Mouse (Mus musculus): ENCODE results near the gene Tmem214. TPM values are rescaled to one million over a fixed set of nuclear protein-coding genes. Genes with fewer than 3 reads are reported as not detected.

Gene Tmem214
- polyA plus RNA-seq (2012; rRNA removed) = 85.7 and 86.6 TPM in 2 replicates

- WGBS = 95% methylated on average over 3 of the region's 3 CpGs
Measured at GRCm38 (mm10) chr5:30867712-30868111, at the start of gene Tmem214. Gene Tmem214 (plus strand): TSS chr5:30868012.

DNA sequence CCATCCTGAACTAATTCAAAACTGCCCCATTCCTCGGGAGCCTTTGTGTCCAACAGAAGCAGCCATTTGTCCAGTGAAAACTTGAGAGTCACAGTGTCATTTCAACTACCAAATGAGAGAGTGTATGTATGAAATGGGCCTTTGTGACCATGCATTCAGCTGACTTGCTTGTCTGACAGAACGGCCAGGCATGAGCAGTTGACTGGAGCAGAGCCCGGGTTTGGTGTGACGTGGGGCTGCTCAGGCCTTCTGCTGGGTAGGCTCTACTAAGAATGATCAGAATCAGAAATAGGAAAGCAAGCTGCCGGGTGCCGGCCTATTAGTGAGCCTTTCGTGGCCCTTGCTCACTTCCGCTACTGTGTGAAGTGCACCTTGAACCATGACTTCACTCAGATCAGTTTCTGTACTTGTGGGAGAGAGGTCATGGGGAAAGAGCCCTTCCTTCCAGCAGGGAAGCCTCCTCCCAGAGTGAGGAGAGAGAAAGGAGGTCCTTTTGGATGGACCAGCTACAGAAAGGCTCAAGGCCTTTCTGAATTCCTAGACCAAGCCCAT is 49.0 kb upstream of the Tmem214 start:
- no peak for TF ChIP-seq CTCF (IDR thresholded peaks at IDR 0.05; ENCODE audit: insufficient read depth, low read length)
- TF ChIP-seq POLR2A (IDR thresholded peaks at IDR 0.05; ENCODE audit: borderline replicate concordance, extremely low read depth, low read depth, low read length) = no peak
- Histone ChIP-seq H3K4me1 (ENCODE audit: control insufficient read depth, insufficient read depth, low read length) (peaks cover 7% of the 10 kb centered on the region; the same call in 1 of the 2 replicates), H3K4me3 (replicated peaks; ENCODE audit: extremely low read depth, low read depth, low read length) (no peak overlapping the region)
- WGBS = 90% methylated on average over 8 of the region's 8 CpGs
- DNase-seq = no peak

More at GRCm38 (mm10) chr5:30867712-30868111, at the start of gene Tmem214:
- Histone ChIP-seq H3K4me3 (replicated peaks; ENCODE audit: extremely low read depth, low read depth, low read length) (no peak within 1 kb of the TSS), H3K4me1 (ENCODE audit: control insufficient read depth, insufficient read depth, low read length) (peaks cover 7% of the 10 kb centered on the region)
- no peak for DNase-seq
- no peak for TF ChIP-seq CTCF (IDR thresholded peaks at IDR 0.05; ENCODE audit: insufficient read depth, low read length)
- TF ChIP-seq POLR2A (IDR thresholded peaks at IDR 0.05; ENCODE audit: borderline replicate concordance, extremely low read depth, low read depth, low read length) = no peak

DNA sequence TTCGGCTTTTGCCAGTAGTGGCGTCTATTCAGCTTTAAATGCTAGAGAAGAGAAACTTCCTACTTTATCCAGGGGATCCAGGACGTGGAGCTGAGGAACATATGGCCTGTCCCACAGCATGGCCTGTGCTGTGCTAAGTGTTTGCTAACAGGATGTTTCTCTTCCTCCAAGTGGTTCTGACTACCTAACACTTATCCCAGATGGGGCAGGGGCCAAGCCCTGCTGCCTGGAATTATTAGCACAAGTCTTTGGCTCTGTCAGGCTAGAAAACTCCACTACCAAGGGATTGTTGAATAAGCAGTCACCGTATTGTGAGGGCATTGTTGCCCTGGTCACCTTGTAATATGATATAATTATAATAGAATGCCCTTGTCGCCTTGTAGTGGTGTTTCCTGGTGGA is 45.1 kb upstream of the Tmem214 start:
- Histone ChIP-seq H3K4me1 (ENCODE audit: control insufficient read depth, insufficient read depth, low read length) (peaks cover 3% of the 10 kb centered on the region; the same call in 1 of the 2 replicates), H3K4me3 (replicated peaks; ENCODE audit: extremely low read depth, low read depth, low read length) (no peak overlapping the region)
- WGBS = 62% methylated on average over 5 of the region's 5 CpGs
- no peak for DNase-seq
- no peak for TF ChIP-seq CTCF (IDR thresholded peaks at IDR 0.05; ENCODE audit: insufficient read depth, low read length)
- TF ChIP-seq POLR2A (IDR thresholded peaks at IDR 0.05; ENCODE audit: borderline replicate concordance, extremely low read depth, low read depth, low read length) = no peak

DNA sequence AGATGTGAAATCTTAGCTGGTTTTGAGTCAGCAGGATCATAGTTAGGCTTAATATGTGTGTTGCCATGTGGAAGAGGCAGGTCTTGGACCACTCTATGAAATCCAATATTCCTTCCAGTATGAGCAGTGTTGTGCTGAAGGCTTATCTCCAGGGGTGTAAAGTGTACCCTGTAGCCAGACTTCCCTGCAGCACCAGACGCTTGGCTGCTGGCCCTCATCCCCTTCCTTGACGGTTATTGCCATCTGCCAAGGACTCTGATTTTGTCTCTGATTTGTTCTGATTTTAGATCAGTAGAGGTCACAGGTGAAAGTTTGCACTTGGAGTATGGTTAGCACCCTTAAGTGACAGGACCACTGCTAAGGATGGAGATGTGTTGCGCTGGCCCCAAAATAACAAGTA is 44.7 kb upstream of the Tmem214 start:
- 79% methylated on average over 3 of the region's 3 CpGs for WGBS
- TF ChIP-seq POLR2A (IDR thresholded peaks at IDR 0.05; ENCODE audit: borderline replicate concordance, extremely low read depth, low read depth, low read length) (no peak), CTCF (IDR thresholded peaks at IDR 0.05; ENCODE audit: insufficient read depth, low read length) (no peak)
- no peak for DNase-seq
- Histone ChIP-seq H3K4me1 (ENCODE audit: control insufficient read depth, insufficient read depth, low read length) (peaks cover 3% of the 10 kb centered on the region; the same call in 1 of the 2 replicates), H3K4me3 (replicated peaks; ENCODE audit: extremely low read depth, low read depth, low read length) (no peak overlapping the region)

DNA sequence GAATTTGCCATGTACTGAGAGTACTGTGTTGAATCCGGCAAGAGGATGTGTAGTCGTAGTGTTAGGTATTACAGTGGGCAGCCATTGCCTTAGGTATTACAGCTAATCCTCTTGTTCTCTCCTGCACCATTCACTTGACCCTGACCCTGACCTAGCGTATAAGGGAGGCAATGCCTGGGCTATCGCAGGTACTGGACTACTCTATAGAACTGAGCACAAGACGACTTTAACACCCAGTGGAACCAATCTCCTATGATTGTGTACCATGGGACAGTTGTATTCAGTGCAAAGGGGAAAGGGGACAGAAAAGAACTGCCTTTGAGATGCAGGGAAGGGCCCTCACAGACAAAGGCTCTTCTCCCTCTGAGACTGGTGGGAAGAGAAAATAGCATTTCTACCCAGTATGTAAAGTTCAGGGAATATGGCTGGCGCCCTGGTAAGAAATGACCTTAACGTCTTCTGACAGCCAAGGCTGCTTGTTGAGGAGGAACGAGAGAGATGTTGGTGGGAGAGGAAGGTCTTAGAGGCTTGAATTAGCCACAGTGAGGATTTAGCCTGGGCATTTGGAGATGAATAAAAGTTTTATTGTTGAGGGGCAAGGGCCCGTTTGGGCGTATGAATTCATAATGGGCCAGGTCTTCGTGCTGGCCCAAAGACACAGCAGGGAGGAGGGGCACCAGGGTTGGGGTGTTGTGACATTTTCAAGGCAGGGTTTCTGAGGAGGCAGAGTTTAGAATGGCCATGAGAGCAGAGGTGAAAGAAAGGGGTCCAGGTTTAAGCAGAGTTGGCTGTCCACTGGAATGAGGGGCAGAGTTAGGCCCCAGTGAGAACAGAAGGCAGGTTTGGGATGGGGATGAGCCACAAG is 43.5 kb upstream of the Tmem214 start:
- Histone ChIP-seq H3K4me3 (replicated peaks; ENCODE audit: extremely low read depth, low read depth, low read length) (no peak overlapping the region), H3K4me1 (ENCODE audit: control insufficient read depth, insufficient read depth, low read length) (peaks cover 3% of the 10 kb centered on the region; the same call in 1 of the 2 replicates)
- TF ChIP-seq CTCF (IDR thresholded peaks at IDR 0.05; ENCODE audit: insufficient read depth, low read length) (no peak), POLR2A (IDR thresholded peaks at IDR 0.05; ENCODE audit: borderline replicate concordance, extremely low read depth, low read depth, low read length) (no peak)
- no peak for DNase-seq
- 92% methylated on average over 11 of the region's 11 CpGs for WGBS

GRCm38 (mm10) chr5:30825166-30825565 is 42.6 kb upstream of the Tmem214 start:
- Histone ChIP-seq H3K4me1 (ENCODE audit: control insufficient read depth, insufficient read depth, low read length) (peaks cover 3% of the 10 kb centered on the region; the same call in 1 of the 2 replicates), H3K4me3 (replicated peaks; ENCODE audit: extremely low read depth, low read depth, low read length) (no peak overlapping the region)
- DNase-seq = no peak
- TF ChIP-seq POLR2A (IDR thresholded peaks at IDR 0.05; ENCODE audit: borderline replicate concordance, extremely low read depth, low read depth, low read length) = no peak
- no peak for TF ChIP-seq CTCF (IDR thresholded peaks at IDR 0.05; ENCODE audit: insufficient read depth, low read length)
- 68% methylated on average over 10 of the region's 10 CpGs for WGBS

DNA sequence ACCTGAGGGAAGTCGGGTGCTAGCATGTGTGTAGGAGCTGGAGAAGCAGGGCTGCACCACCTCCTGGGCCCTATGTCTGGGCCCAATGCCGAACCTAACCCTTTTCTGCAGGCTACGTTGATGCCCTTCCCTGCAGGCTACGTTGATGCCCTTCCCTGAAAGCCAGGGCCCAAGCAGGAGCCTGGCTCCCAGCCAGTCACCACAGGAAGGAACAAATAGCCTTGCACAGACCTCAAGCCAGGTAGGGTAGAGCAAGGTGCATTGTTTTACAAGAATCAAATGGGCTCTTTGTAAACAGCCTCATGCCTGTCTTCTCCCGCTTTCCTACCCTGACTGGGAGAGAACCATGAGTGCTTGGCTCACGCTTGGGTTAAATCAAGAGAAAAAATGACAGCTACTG is 42.0 kb upstream of the Tmem214 start:
- Histone ChIP-seq H3K4me3 (replicated peaks; ENCODE audit: extremely low read depth, low read depth, low read length) (no peak overlapping the region), H3K4me1 (ENCODE audit: control insufficient read depth, insufficient read depth, low read length) (peaks cover 3% of the 10 kb centered on the region; the same call in 1 of the 2 replicates)
- TF ChIP-seq POLR2A (IDR thresholded peaks at IDR 0.05; ENCODE audit: borderline replicate concordance, extremely low read depth, low read depth, low read length) = no peak
- TF ChIP-seq CTCF (IDR thresholded peaks at IDR 0.05; ENCODE audit: insufficient read depth, low read length) = no peak
- no peak for DNase-seq
- WGBS = 65% methylated on average over 6 of the region's 6 CpGs

GRCm38 (mm10) chr5:30833416-30833815 is 34.4 kb upstream of the Tmem214 start:
- TF ChIP-seq POLR2A (IDR thresholded peaks at IDR 0.05; ENCODE audit: borderline replicate concordance, extremely low read depth, low read depth, low read length) (no peak), CTCF (IDR thresholded peaks at IDR 0.05; ENCODE audit: insufficient read depth, low read length) (no peak)
- H3K4me1 ChIP-seq (ENCODE audit: control insufficient read depth, insufficient read depth, low read length) = no peaks in the 10 kb centered on the region
- WGBS = 89% methylated on average over 3 of the region's 3 CpGs
- no peak for DNase-seq
- H3K4me3 ChIP-seq (replicated peaks; ENCODE audit: extremely low read depth, low read depth, low read length) = no peak overlapping the region

GRCm38 (mm10) chr5:30839731-30840130 is 28.1 kb upstream of the Tmem214 start:
- WGBS = 71% methylated on average over 2 of the region's 2 CpGs
- no peaks in the 10 kb centered on the region for H3K4me1 ChIP-seq (ENCODE audit: control insufficient read depth, insufficient read depth, low read length)
- no peak for TF ChIP-seq CTCF (IDR thresholded peaks at IDR 0.05; ENCODE audit: insufficient read depth, low read length)
- TF ChIP-seq POLR2A (IDR thresholded peaks at IDR 0.05; ENCODE audit: borderline replicate concordance, extremely low read depth, low read depth, low read length) = no peak
- no peak overlapping the region for H3K4me3 ChIP-seq (replicated peaks; ENCODE audit: extremely low read depth, low read depth, low read length)
- DNase-seq = no peak

All from lung, adult 2 months (tissue).